Mouse (Mus musculus) cerebellum, adult (tissue): ENCODE data around the gene Gm8247.
"Not testable (repeated sequence)": the region's sequence is repeated elsewhere in the genome, so short reads cannot be mapped to it uniquely, and the experiment has no call there.

ENCODE experiments used
- ATAC-seq: cut with Nextera tagmentation; 2 replicates; pipeline ENCODE4 v1.9.2; 2017; ENCODE audit warnings: mild to moderate bottlenecking, moderate library complexity, mixed read lengths; ENCODE audit not compliant: insufficient number of reproducible peaks, low FRiP score, low TSS enrichment

The Gm8247 gene

DNA sequence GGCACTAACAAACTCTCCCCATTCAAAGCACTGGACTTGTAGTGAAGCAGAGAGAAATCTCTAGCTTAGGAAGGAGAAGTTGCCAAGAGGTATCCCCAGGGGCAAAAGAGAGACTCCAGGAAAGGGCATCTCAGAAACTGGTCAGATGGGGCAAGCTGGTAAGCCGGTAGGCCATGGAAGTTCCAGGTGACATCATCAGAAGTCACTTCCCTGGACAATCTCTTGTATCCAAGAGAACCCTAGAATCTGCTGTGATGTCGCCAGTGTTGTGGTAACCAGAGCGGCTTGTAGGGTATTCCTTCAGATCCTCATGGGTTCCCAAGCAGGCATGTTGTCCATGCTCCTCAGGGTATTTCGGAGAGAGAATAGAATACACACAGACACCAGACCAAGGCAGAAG is at the start of gene Gm8247:
Gm8247 (plus strand) TSS at position 301 of the 400 bp plus-strand sequence.
- ATAC-seq: not testable (repeated sequence)

DNA sequence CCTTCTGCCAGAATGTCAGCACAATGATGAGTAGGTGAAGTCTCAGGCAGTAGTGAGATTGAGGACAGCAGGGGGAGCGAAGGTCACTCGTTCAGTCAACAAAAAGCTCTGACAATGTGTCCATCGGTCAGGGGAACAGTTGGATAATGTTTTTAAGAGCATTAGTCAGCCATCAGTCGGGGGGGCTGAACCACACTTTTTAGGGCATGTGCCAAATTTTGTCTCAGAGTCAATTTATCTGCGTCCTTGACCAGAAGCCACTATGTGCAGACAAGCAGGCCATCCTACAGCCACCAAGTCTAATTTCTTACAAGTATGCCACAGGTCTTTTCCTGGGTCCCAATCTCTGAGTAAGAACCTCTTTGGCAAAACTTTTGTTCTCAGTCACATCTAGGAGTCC is 35.0 kb upstream of the Gm8247 start:
- ATAC-seq: not testable (repeated sequence)

DNA sequence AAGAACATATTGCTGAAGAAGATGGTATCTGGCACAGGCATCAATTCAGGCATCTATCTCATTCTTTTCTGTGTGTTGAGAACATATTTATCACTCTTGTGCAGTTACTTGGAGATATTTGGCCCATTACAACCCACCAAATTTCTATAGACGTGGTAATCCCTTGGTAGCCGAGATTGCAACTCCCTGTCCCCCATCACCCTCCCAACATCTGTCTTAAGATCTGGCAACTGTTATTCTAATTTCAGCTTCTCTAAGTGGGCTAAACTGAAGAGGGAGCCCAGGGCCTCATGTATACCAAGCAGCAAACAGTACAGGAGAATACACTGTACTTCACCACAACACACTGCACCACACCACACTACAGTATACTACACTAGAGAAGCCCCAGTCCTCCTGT is 8.8 kb downstream of the Gm8247 start:
- not testable (repeated sequence) for ATAC-seq

GRCm38 (mm10) chr14:44627737-44628136 is 44.8 kb downstream of the Gm8247 start, which contains the start of gene Gm5624:
Gm5624 (minus strand) TSS chr14:44627938.
- ATAC-seq: not testable (repeated sequence)
